Comparison of ENCODE assay signal across 30 mouse cellular contexts in genomic region chr8:13557526-13557925, GRCm38 (mm10). TPM values are rescaled to one million over a fixed set of nuclear protein-coding genes. Genes with fewer than 3 reads are reported as not detected.
A peak's percentile ranks its signal among the peaks of the same experiment; 100 is the strongest.
DNase-seq lines count a peak whose midpoint lies in the region; ATAC-seq and TF ChIP-seq lines count a peak whose summit lies in the region.
"Had no signal": no experiment of that assay in that cellular context is flagged by ENCODE, and none has a peak within 500 bp of the region (broad histone marks: within the 10 kb centered on the region; RNA-seq: fewer than 3 reads in every experiment).

No protein-coding gene starts in this region.

- TF ChIP-seq POLR2A in testis, adult 2 months (IDR thresholded peaks at IDR 0.05; ENCODE audit: control insufficient read depth, low read depth, low read length) = no peak

- no peak for DNase-seq in forebrain, postnatal 0 days
- peak; percentile 12 to 45 for DNase-seq in frontal cortex, postnatal 36 days (ENCODE audit: low spot score in 2 of 2)
- no peak for DNase-seq in frontal cortex, postnatal 14 days (ENCODE audit: low spot score in 2 of 2)
- DNase-seq in testis, postnatal 10 days (ENCODE audit: low spot score) = no peak
- DNase-seq in naive thymus-derived CD4-positive, alpha-beta T cell, adult 2 months (ENCODE audit: low read depth) = peak; percentile 1
- DNase-seq in left cerebral cortex, adult 8-10 months (ENCODE audit: low spot score in 2 of 2) = no peak
- DNase-seq: adrenal gland, adult 8-10 months; adrenal gland, postnatal 14 days; adrenal gland, postnatal 36 days; B cell, adult 2 months; cerebellum, adult 11 months; cerebellum, adult 18-20 months; cerebellum, adult 8-10 months; cerebellum, adult 9-11 months; cerebellum, postnatal 14 days; cerebellum, postnatal 36 days had no signal

- no peaks in the 10 kb centered on the region for H3K27me3 ChIP-seq in forebrain, postnatal 0 days (ENCODE audit: insufficient read depth, low read length)
- H3K27me3 ChIP-seq in forebrain, embryonic 12.5 days = no peaks in the 10 kb centered on the region
- H3K27me3 ChIP-seq in testis, adult 2 months (ENCODE audit: control insufficient read depth, insufficient read depth, low read length) = no peaks in the 10 kb centered on the region
- H3K27me3 ChIP-seq: CH12.LX; embryonic facial prominence, embryonic 12.5 days had no signal

- H3K4me2 ChIP-seq in forebrain, postnatal 0 days (ENCODE audit: low read depth) = no peak overlapping the region
- H3K4me2 ChIP-seq in forebrain, embryonic 12.5 days = no peak overlapping the region
- H3K4me2 ChIP-seq: embryonic facial prominence, embryonic 12.5 days had no signal

- TF ChIP-seq CTCF in forebrain, postnatal 0 days (IDR thresholded peaks at IDR 0.05; ENCODE audit: low read depth) = no peak
- TF ChIP-seq CTCF in testis, adult 2 months (IDR thresholded peaks at IDR 0.05; ENCODE audit: control insufficient read depth, insufficient read depth, insufficient replicate concordance, low read depth, low read length) = no peak

- H3K36me3 ChIP-seq in forebrain, postnatal 0 days (ENCODE audit: insufficient read depth) = no peaks in the 10 kb centered on the region
- no peaks in the 10 kb centered on the region for H3K36me3 ChIP-seq in forebrain, embryonic 12.5 days (replicated peaks)
- no peaks in the 10 kb centered on the region for H3K36me3 ChIP-seq in testis, adult 2 months (ENCODE audit: control insufficient read depth, insufficient read depth, low read length)
- H3K36me3 ChIP-seq: embryonic facial prominence, embryonic 10.5 days; embryonic facial prominence, embryonic 12.5 days; G1E had no signal

- WGBS in forebrain, postnatal 0 days = 78% methylated on average over 2 of the region's 2 CpGs
- 76% methylated on average over 2 of the region's 2 CpGs for WGBS in forebrain, embryonic 12.5 days

- no peak overlapping the region for H3K27ac ChIP-seq in forebrain, postnatal 0 days (ENCODE audit: low read depth, low read length)
- no peak overlapping the region for H3K27ac ChIP-seq in forebrain, embryonic 12.5 days
- H3K27ac ChIP-seq in testis, adult 2 months (ENCODE audit: control insufficient read depth, insufficient read depth, low read depth, low read length) = no peak overlapping the region
- H3K27ac ChIP-seq: embryonic facial prominence, embryonic 10.5 days; embryonic facial prominence, embryonic 12.5 days had no signal

- H3K9ac ChIP-seq in forebrain, postnatal 0 days = no peak overlapping the region
- no peak overlapping the region for H3K9ac ChIP-seq in forebrain, embryonic 12.5 days
- H3K9ac ChIP-seq: embryonic facial prominence, embryonic 12.5 days had no signal

- peak; percentile 47; the same call in 1 of the 2 replicates for ATAC-seq in forebrain, postnatal 0 days
- no peak for ATAC-seq in forebrain, embryonic 12.5 days (ENCODE audit: low FRiP score)
- ATAC-seq: CD4-positive, CD25-positive, alpha-beta regulatory T cell, adult 4 months; forebrain, embryonic 14.5 days; forebrain, embryonic 16.5 days had no signal

- H3K4me3 ChIP-seq in forebrain, postnatal 0 days (ENCODE audit: low read depth, low read length) = no peak overlapping the region
- H3K4me3 ChIP-seq in forebrain, embryonic 12.5 days (replicated peaks) = no peak overlapping the region
- peak overlapping the region; percentile 63 for H3K4me3 ChIP-seq in testis, adult 2 months (ENCODE audit: control insufficient read depth, low read depth, low read length)
- H3K4me3 ChIP-seq: embryonic facial prominence, embryonic 10.5 days; embryonic facial prominence, embryonic 12.5 days had no signal

- H3K9me3 ChIP-seq in forebrain, postnatal 0 days (ENCODE audit: low read length) = no peaks in the 10 kb centered on the region
- H3K9me3 ChIP-seq in forebrain, embryonic 12.5 days = no peaks in the 10 kb centered on the region
- H3K9me3 ChIP-seq: embryonic facial prominence, embryonic 10.5 days; embryonic facial prominence, embryonic 12.5 days; G1E had no signal

- no peaks in the 10 kb centered on the region for H3K4me1 ChIP-seq in forebrain, postnatal 0 days (ENCODE audit: insufficient read depth)
- no peaks in the 10 kb centered on the region for H3K4me1 ChIP-seq in forebrain, embryonic 12.5 days
- H3K4me1 ChIP-seq in testis, adult 2 months (ENCODE audit: control insufficient read depth, insufficient read depth, low read length) = no peaks in the 10 kb centered on the region; the same call in 1 of the 2 replicates
- H3K4me1 ChIP-seq: embryonic facial prominence, embryonic 12.5 days had no signal

RNA-seq across cellular contexts. Expression of gene 1700029H14Rik, which starts 4.7 kb away (rescaled TPM):
- total RNA-seq in forebrain, postnatal 0 days (2014; rRNA removed) = 0.14 and 0.31 TPM in 2 replicates
- not detected in 2 replicates for polyA plus RNA-seq in forebrain, postnatal 0 days (2015; fragmentation: Nextera tagmentation; extraction: Ambion mirVana)
- polyA plus RNA-seq in forebrain, embryonic 12.5 days (2016; fragmentation: Nextera tagmentation; extraction: Ambion mirVana) = not detected in 2 replicates
- 536 and 642 TPM in 2 replicates for polyA plus RNA-seq in testis, adult 2 months (2012; rRNA removed)
- not detected for total RNA-seq in left cerebral cortex, adult 8-10 months (2022)
- total RNA-seq: adrenal gland, adult 18-20 months; adrenal gland, adult 8-10 months; adrenal gland, postnatal 14 days; adrenal gland, postnatal 36 days; CH12.LX; common myeloid progenitor, adult 5-6 weeks had no signal
- polyA plus RNA-seq: brain, embryonic 14.5 days; embryonic facial prominence, embryonic 10.5 days; embryonic facial prominence, embryonic 12.5 days; embryonic facial prominence, embryonic 14.5 days; forebrain, embryonic 11.5 days; forebrain, embryonic 14.5 days; forebrain, embryonic 16.5 days; G1E had no signal

Comparison
In these comparisons a context has a peak if more than half of its experiments do, and no peak if none do; other contexts are left out.
1. DNase-seq: peak in frontal cortex, postnatal 36 days (2 of 2) and naive thymus-derived CD4-positive, alpha-beta T cell, adult 2 months (single experiment); none in forebrain, postnatal 0 days (single experiment), frontal cortex, postnatal 14 days (0 of 2), testis, postnatal 10 days (single experiment) and left cerebral cortex, adult 8-10 months (0 of 2).
2. RNA of gene 1700029H14Rik, which starts 4.7 kb away (polyA plus RNA-seq): 536 to 642 TPM in testis, adult 2 months; not detected in forebrain, postnatal 0 days and not detected in forebrain, embryonic 12.5 days; every median in the first group is over 100 times any median in the second.